Mouse (Mus musculus) embryo, embryonic 9.5 days (tissue): ENCODE data around the gene Olfr1302.

Source experiments
- DNase-seq: peaks from one replicate; pipeline ENCODE4 v3.0.0-alpha.2; 2017; ENCODE audit errors: extremely low spot score

Gene Olfr1302

GRCm38 (mm10) chr2:111777129-111777528 lies at the start of gene Olfr1302:
Gene Olfr1302 (plus strand): TSS chr2:111777429.
- no peak for DNase-seq

- no peak for DNase-seq
These were observed 26.5 kb upstream of the Olfr1302 start, which contains the start of gene Olfr1301 for GRCm38 (mm10) chr2:111750706-111751105. Gene Olfr1301 (plus strand): TSS chr2:111751006.

- no peak for DNase-seq
These were observed 35.7 kb downstream of the Olfr1302 start for GRCm38 (mm10) chr2:111812936-111813335.

GRCm38 (mm10) chr2:111820240-111820639 lies 43.0 kb downstream of the Olfr1302 start, which contains the start of gene Olfr1303:
Gene Olfr1303 (minus strand): TSS chr2:111820340.
- DNase-seq, result no peak
